20 mouse cellular contexts compared by ENCODE assay signal in the genomic region with DNA sequence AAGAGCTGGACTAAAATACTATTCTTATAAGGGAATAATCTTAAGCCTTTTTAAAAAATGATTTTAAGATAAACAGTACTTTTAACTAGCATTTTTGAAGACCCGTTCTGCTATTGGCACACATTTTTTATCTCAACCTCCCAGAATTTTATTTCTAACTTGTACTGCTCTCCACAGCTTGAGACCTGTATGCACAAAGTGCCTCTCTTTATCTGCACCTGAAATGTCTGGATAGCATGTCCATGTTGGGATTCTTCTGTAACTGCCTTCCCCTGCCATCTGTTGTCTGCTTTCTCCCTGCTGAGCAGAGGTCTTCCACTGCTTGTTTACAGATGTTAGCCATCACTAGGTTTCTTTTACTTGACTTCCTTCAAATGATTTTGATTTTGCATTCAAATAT.
"Had no signal": no experiment of that assay in that cellular context is flagged by ENCODE, and none has a peak within 500 bp of the region (broad histone marks: within the 10 kb centered on the region; RNA-seq: fewer than 3 reads in every experiment).

No protein-coding gene starts in this region.

- H3K36me3 ChIP-seq: intestine, embryonic 15.5 days; kidney, embryonic 15.5 days; liver, embryonic 15.5 days; lung, embryonic 15.5 days; midbrain, embryonic 12.5 days; midbrain, embryonic 15.5 days; neural tube, embryonic 12.5 days; neural tube, embryonic 15.5 days; stomach, embryonic 15.5 days had no signal

- H3K27ac ChIP-seq: intestine, embryonic 15.5 days; kidney, embryonic 15.5 days; left cerebral cortex, adult 2 months; liver, embryonic 15.5 days; lung, embryonic 15.5 days; midbrain, embryonic 12.5 days; midbrain, embryonic 15.5 days; neural tube, embryonic 12.5 days; neural tube, embryonic 15.5 days; stomach, embryonic 15.5 days had no signal

- H3K4me1 ChIP-seq: intestine, embryonic 15.5 days; kidney, embryonic 15.5 days; lung, embryonic 15.5 days; midbrain, embryonic 12.5 days; midbrain, embryonic 15.5 days; neural tube, embryonic 12.5 days; neural tube, embryonic 15.5 days; stomach, embryonic 15.5 days had no signal

- H3K9me3 ChIP-seq: intestine, embryonic 15.5 days; kidney, embryonic 15.5 days; liver, embryonic 15.5 days; lung, embryonic 15.5 days; midbrain, embryonic 12.5 days; neural tube, embryonic 12.5 days; neural tube, embryonic 15.5 days; stomach, embryonic 15.5 days had no signal

- DNase-seq: kidney, adult 11 months; kidney, adult 8-10 months; kidney, postnatal 10 days; kidney, postnatal 36 days; layer of hippocampus, postnatal 36 days; lung, postnatal 10 days; lung, postnatal 36 days; right cerebral cortex, postnatal 25 days; spleen, adult 18-20 months; thymus, postnatal 36 days had no signal

- H3K9ac ChIP-seq: intestine, embryonic 15.5 days; kidney, embryonic 15.5 days; liver, embryonic 15.5 days; lung, embryonic 15.5 days; midbrain, embryonic 12.5 days; midbrain, embryonic 15.5 days; neural tube, embryonic 12.5 days; neural tube, embryonic 15.5 days; stomach, embryonic 15.5 days had no signal

- ATAC-seq: intestine, embryonic 15.5 days; midbrain, embryonic 15.5 days had no signal

- H3K4me3 ChIP-seq: intestine, embryonic 15.5 days; kidney, embryonic 15.5 days; left cerebral cortex, adult 2 months; liver, embryonic 15.5 days; lung, embryonic 15.5 days; midbrain, embryonic 12.5 days; midbrain, embryonic 15.5 days; neural tube, embryonic 12.5 days; neural tube, embryonic 15.5 days; stomach, embryonic 15.5 days had no signal

- H3K4me2 ChIP-seq: intestine, embryonic 15.5 days; kidney, embryonic 15.5 days; liver, embryonic 15.5 days; lung, embryonic 15.5 days; midbrain, embryonic 12.5 days; midbrain, embryonic 15.5 days; neural tube, embryonic 12.5 days; neural tube, embryonic 15.5 days; stomach, embryonic 15.5 days had no signal

- H3K27me3 ChIP-seq: intestine, embryonic 15.5 days; kidney, embryonic 15.5 days; liver, embryonic 15.5 days; lung, embryonic 15.5 days; midbrain, embryonic 12.5 days; midbrain, embryonic 15.5 days; neural tube, embryonic 12.5 days; neural tube, embryonic 15.5 days; stomach, embryonic 15.5 days had no signal
